Comparison of ENCODE assay signal across 24 mouse cellular contexts in the genomic region with DNA sequence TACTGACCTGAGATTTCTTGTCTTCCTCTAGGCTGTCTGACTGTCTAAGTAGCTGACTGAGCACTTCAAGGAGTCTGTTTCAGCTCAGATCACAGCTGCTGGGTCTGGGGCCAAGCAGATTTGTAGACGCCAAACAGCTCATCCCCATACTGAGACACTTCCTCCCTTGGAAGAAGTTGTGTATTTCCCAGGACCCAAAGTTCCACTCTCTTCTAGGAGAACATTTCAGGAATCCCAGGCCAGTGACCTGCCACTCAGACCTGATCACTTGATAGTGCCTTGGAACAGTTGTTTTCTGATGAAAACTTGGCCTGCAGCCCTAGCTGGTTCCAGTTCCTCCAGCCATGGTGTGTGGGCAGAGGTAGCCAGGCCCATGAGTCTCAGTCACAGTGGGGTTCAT. TPM values are rescaled to one million over a fixed set of nuclear protein-coding genes. Genes with fewer than 3 reads are reported as not detected.
DNase-seq lines count a peak whose midpoint lies in the region; ATAC-seq and TF ChIP-seq lines count a peak whose summit lies in the region.
"Had no signal": no experiment of that assay in that cellular context is flagged by ENCODE, and none has a peak within 500 bp of the region (broad histone marks: within the 10 kb centered on the region; RNA-seq: fewer than 3 reads in every experiment).

No protein-coding gene starts in this region.

- H3K9me3 ChIP-seq in lung, embryonic 15.5 days, result no peaks in the 10 kb centered on the region
- H3K9me3 ChIP-seq in liver, postnatal 0 days (ENCODE audit: low read length), result no peaks in the 10 kb centered on the region
- H3K9me3 ChIP-seq: embryonic facial prominence, embryonic 10.5 days; forebrain, embryonic 15.5 days; limb, embryonic 13.5 days; liver, embryonic 12.5 days; midbrain, embryonic 10.5 days; neural tube, embryonic 13.5 days had no signal

- WGBS in lung, embryonic 15.5 days, result 38% methylated on average over 1 of the region's 1 CpGs
- 83% methylated on average over 1 of the region's 1 CpGs for WGBS in liver, postnatal 0 days (ENCODE audit: insufficient replicate concordance)

- H3K27ac ChIP-seq in lung, embryonic 15.5 days, result peak overlapping the region; percentile 75
- no peak overlapping the region for H3K27ac ChIP-seq in liver, postnatal 0 days (ENCODE audit: low read depth)
- H3K27ac ChIP-seq: embryonic facial prominence, embryonic 10.5 days; forebrain, embryonic 15.5 days; limb, embryonic 13.5 days; liver, embryonic 12.5 days; midbrain, embryonic 10.5 days; neural tube, embryonic 13.5 days had no signal

- H3K4me1 ChIP-seq in lung, embryonic 15.5 days, result peaks cover 10% of the 10 kb centered on the region; the same call in 1 of the 2 replicates
- no peaks in the 10 kb centered on the region for H3K4me1 ChIP-seq in liver, postnatal 0 days (ENCODE audit: insufficient read depth)
- H3K4me1 ChIP-seq: embryonic facial prominence, embryonic 10.5 days; forebrain, embryonic 15.5 days; limb, embryonic 13.5 days; liver, embryonic 12.5 days; midbrain, embryonic 10.5 days; neural tube, embryonic 13.5 days had no signal

- H3K9ac ChIP-seq in lung, embryonic 15.5 days, result no peak overlapping the region
- no peak overlapping the region for H3K9ac ChIP-seq in liver, postnatal 0 days (replicated peaks)
- H3K9ac ChIP-seq: forebrain, embryonic 15.5 days; limb, embryonic 13.5 days; liver, embryonic 12.5 days; neural tube, embryonic 13.5 days had no signal

- intact Hi-C loops in heart, postnatal 14 days (cut with DNase I), result no loop called here

- peak; percentile 22 to 38 for DNase-seq in heart, postnatal 14 days
- DNase-seq in heart, adult 8-10 months (ENCODE audit: low spot score), result no peak
- peak; percentile 63 for DNase-seq in lung, postnatal 14 days
- DNase-seq in liver, postnatal 0 days, result no peak
- no peak for DNase-seq in MN1 (ENCODE audit: low spot score)
- DNase-seq: adrenal gland, postnatal 10 days; cerebellum, adult 9-10 months; heart, adult 18-20 months; kidney, adult 9 months; kidney, postnatal 36 days; thymus, postnatal 25 days had no signal

- no peaks in the 10 kb centered on the region for H3K27me3 ChIP-seq in lung, embryonic 15.5 days
- H3K27me3 ChIP-seq in liver, postnatal 0 days (ENCODE audit: insufficient read depth, low read length), result no peaks in the 10 kb centered on the region
- H3K27me3 ChIP-seq: forebrain, embryonic 15.5 days; limb, embryonic 13.5 days; liver, embryonic 12.5 days; neural tube, embryonic 13.5 days had no signal

- no peak overlapping the region for H3K4me2 ChIP-seq in lung, embryonic 15.5 days
- no peak overlapping the region for H3K4me2 ChIP-seq in liver, postnatal 0 days (ENCODE audit: low read depth, low read length)
- H3K4me2 ChIP-seq: forebrain, embryonic 15.5 days; limb, embryonic 13.5 days; liver, embryonic 12.5 days; neural tube, embryonic 13.5 days had no signal

- ATAC-seq in lung, embryonic 15.5 days (ENCODE audit: borderline replicate concordance, extremely low read depth, low FRiP score, low TSS enrichment), result peak; percentile 92
- ATAC-seq in liver, postnatal 0 days, result no peak
- no peak for ATAC-seq in inflammation-experienced regulatory T-cells, adult 6 months
- ATAC-seq: activated CD4-positive, CD25-positive, alpha-beta regulatory T cell, adult 4 months; forebrain, embryonic 15.5 days; hindbrain, embryonic 16.5 days; intestine, embryonic 16.5 days; liver, embryonic 12.5 days; midbrain, embryonic 16.5 days had no signal

- no peak overlapping the region for H3K4me3 ChIP-seq in lung, embryonic 15.5 days
- H3K4me3 ChIP-seq in liver, postnatal 0 days (ENCODE audit: low read depth, low read length), result no peak overlapping the region
- H3K4me3 ChIP-seq: embryonic facial prominence, embryonic 10.5 days; forebrain, embryonic 15.5 days; limb, embryonic 13.5 days; liver, embryonic 12.5 days; midbrain, embryonic 10.5 days; myocyte; neural tube, embryonic 13.5 days had no signal

- no peaks in the 10 kb centered on the region for H3K36me3 ChIP-seq in lung, embryonic 15.5 days
- H3K36me3 ChIP-seq in liver, postnatal 0 days (replicated peaks; ENCODE audit: insufficient read depth, low read length), result no peaks in the 10 kb centered on the region
- H3K36me3 ChIP-seq: embryonic facial prominence, embryonic 10.5 days; forebrain, embryonic 15.5 days; limb, embryonic 13.5 days; liver, embryonic 12.5 days; midbrain, embryonic 10.5 days; neural tube, embryonic 13.5 days had no signal

- TF ChIP-seq CTCF in liver, postnatal 0 days (IDR thresholded peaks at IDR 0.05; ENCODE audit: low read depth), result no peak

- TF ChIP-seq EP300 in liver, postnatal 0 days (IDR thresholded peaks at IDR 0.05; ENCODE audit: low read depth), result no peak

RNA-seq across cellular contexts. Expression of gene Specc1l, which starts 11.1 kb away (rescaled TPM):
- total RNA-seq in heart, postnatal 14 days (2021), result 10 to 100 TPM; 38.3 to 42.9 TPM
- total RNA-seq in heart, adult 8-10 months (2022), result 10 to 100 TPM; 41.2 to 50.7 (median 45.0) TPM
- 45.2 and 47.3 TPM in 2 replicates for polyA plus RNA-seq in lung, embryonic 15.5 days (2015; fragmentation: Nextera tagmentation; extraction: Ambion mirVana)
- polyA plus RNA-seq in liver, postnatal 0 days (2015; fragmentation: Nextera tagmentation; extraction: Ambion mirVana), result 3.5 and 4.0 TPM in 2 replicates
- 10 to 100 TPM; 13.3 to 15.2 (median 13.3) TPM for polyA plus RNA-seq in inflammation-experienced regulatory T-cells, adult 6 months (2017; shearing (Covaris generic))

Comparison
In these comparisons a context has a peak if more than half of its experiments do, and no peak if none do; other contexts are left out.
1. DNase-seq: peak in heart, postnatal 14 days (2 of 2) and lung, postnatal 14 days (single experiment); none in heart, adult 8-10 months (single experiment), liver, postnatal 0 days (single experiment) and MN1 (single experiment).